8 mouse cellular contexts compared by ENCODE assay signal in the genomic region with DNA sequence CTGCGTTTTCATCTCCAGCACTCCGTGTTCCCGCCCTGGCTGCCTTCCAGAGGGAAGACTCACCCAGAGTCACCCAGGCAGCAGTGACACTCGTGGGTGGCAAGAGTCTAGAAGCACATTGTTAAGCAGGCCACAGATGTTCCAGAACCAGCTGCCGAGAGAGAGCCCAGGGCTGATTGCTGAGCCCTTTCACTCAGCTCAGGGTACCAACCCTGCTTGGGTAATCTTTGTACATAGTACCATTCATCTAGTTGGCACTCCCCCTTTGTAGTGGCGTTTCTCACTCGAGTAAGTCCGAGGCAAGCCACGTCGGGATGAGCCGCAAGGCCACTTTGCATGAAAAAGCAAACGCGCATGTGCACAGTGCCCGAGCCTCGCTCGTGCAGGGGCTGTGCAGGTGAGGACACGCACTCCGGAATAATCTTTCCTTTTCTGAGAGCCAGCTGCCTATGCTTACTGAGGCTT.
A peak's percentile ranks its signal among the peaks of the same experiment; 100 is the strongest.
DNase-seq lines count a peak whose midpoint lies in the region; ATAC-seq and TF ChIP-seq lines count a peak whose summit lies in the region.

No protein-coding gene starts in this region.

- no peaks in the 10 kb centered on the region; the same call in 1 of the 2 replicates for H3K27me3 ChIP-seq in hindbrain, embryonic 16.5 days (replicated peaks; ENCODE audit: control insufficient read depth, insufficient read depth, low read length)
- H3K27me3 ChIP-seq in limb, embryonic 14.5 days (ENCODE audit: control insufficient read depth, insufficient read depth, low read length): no peaks in the 10 kb centered on the region; the same call in 1 of the 2 replicates
- 0 out of 2 replicates have a peak, but pooled peaks cover 2% of the 10 kb centered on the region for H3K27me3 ChIP-seq in neural tube, embryonic 11.5 days (ENCODE audit: control insufficient read depth, insufficient read depth, low read length)

- peak; percentile 86 for ATAC-seq in hindbrain, embryonic 16.5 days
- ATAC-seq in limb, embryonic 14.5 days (ENCODE audit: low FRiP score, low read depth): no peak
- peak; percentile 75 for ATAC-seq in neural tube, embryonic 11.5 days (ENCODE audit: insufficient read depth, low FRiP score, low TSS enrichment)
- ATAC-seq in erythroblast, adult 5-6 weeks (replicated peaks; ENCODE audit: low FRiP score, poor library complexity, severe bottlenecking): no peak

- H3K9me3 ChIP-seq in hindbrain, embryonic 16.5 days (ENCODE audit: control insufficient read depth, low read length): no peaks in the 10 kb centered on the region
- no peaks in the 10 kb centered on the region for H3K9me3 ChIP-seq in limb, embryonic 14.5 days (ENCODE audit: control insufficient read depth, low read length)
- H3K9me3 ChIP-seq in neural tube, embryonic 11.5 days (ENCODE audit: control insufficient read depth, low read length): no peaks in the 10 kb centered on the region

- WGBS in hindbrain, embryonic 16.5 days: 12% methylated on average over 18 of the region's 18 CpGs
- 47% methylated on average over 18 of the region's 18 CpGs for WGBS in limb, embryonic 14.5 days
- WGBS in neural tube, embryonic 11.5 days: 23% methylated on average over 18 of the region's 18 CpGs

- TF ChIP-seq POLR2A in limb, embryonic 14.5 days (IDR thresholded peaks at IDR 0.05; ENCODE audit: borderline replicate concordance, extremely low read depth, insufficient read depth, insufficient read length): no peak

- peaks cover 16% of the 10 kb centered on the region for H3K4me1 ChIP-seq in hindbrain, embryonic 16.5 days (ENCODE audit: control insufficient read depth, insufficient read depth, low read depth, low read length)
- 0 out of 2 replicates have a peak, but pooled peaks cover 7% of the 10 kb centered on the region for H3K4me1 ChIP-seq in limb, embryonic 14.5 days (ENCODE audit: control insufficient read depth, insufficient read depth, low read length)
- H3K4me1 ChIP-seq in neural tube, embryonic 11.5 days (ENCODE audit: control insufficient read depth, insufficient read depth, low read length): peaks cover 15% of the 10 kb centered on the region

- DNase-seq in kidney, adult 18-20 months: peak; percentile 29
- no peak for DNase-seq in kidney, adult 8-10 months
- peak; percentile 63 for DNase-seq in embryo, embryonic 10.5 days (ENCODE audit: low spot score)
- no peak for DNase-seq in limb, embryonic 14.5 days (ENCODE audit: low spot score)
- peak; percentile 69 for DNase-seq in neural tube, embryonic 11.5 days (ENCODE audit: low spot score)
- no peak for DNase-seq in B cell, adult 2 months

- peak overlapping the region; percentile 79 for H3K4me2 ChIP-seq in hindbrain, embryonic 16.5 days (ENCODE audit: low read length)
- H3K4me2 ChIP-seq in limb, embryonic 14.5 days (replicated peaks; ENCODE audit: low read depth, low read length, severe bottlenecking): peak overlapping the region; percentile 23
- H3K4me2 ChIP-seq in neural tube, embryonic 11.5 days (ENCODE audit: low read depth): peak overlapping the region; percentile 50

- H3K9ac ChIP-seq in hindbrain, embryonic 16.5 days (ENCODE audit: low read depth, low read length): peak overlapping the region; percentile 24
- H3K9ac ChIP-seq in limb, embryonic 14.5 days (ENCODE audit: low read depth, low read length, severe bottlenecking): peak overlapping the region; percentile 4; the same call in 1 of the 2 replicates
- H3K9ac ChIP-seq in neural tube, embryonic 11.5 days (ENCODE audit: low read length): no peak overlapping the region

- peak overlapping the region; percentile 44 for H3K4me3 ChIP-seq in hindbrain, embryonic 16.5 days (ENCODE audit: low read length)
- no peak overlapping the region; the same call in 1 of the 2 replicates for H3K4me3 ChIP-seq in limb, embryonic 14.5 days (replicated peaks; ENCODE audit: low read length)
- peak overlapping the region; percentile 19; the same call in 1 of the 2 replicates for H3K4me3 ChIP-seq in neural tube, embryonic 11.5 days (ENCODE audit: low read depth, low read length)

- H3K36me3 ChIP-seq in hindbrain, embryonic 16.5 days (ENCODE audit: control insufficient read depth, insufficient read depth, low read length): no peaks in the 10 kb centered on the region
- H3K36me3 ChIP-seq in limb, embryonic 14.5 days (ENCODE audit: control insufficient read depth, insufficient read depth, low read length): no peaks in the 10 kb centered on the region
- no peaks in the 10 kb centered on the region for H3K36me3 ChIP-seq in neural tube, embryonic 11.5 days (ENCODE audit: control insufficient read depth, insufficient read depth, low read length)

- H3K27ac ChIP-seq in hindbrain, embryonic 16.5 days (ENCODE audit: low read depth, low read length): no peak overlapping the region
- H3K27ac ChIP-seq in limb, embryonic 14.5 days (replicated peaks; ENCODE audit: low read depth, low read length): no peak overlapping the region
- H3K27ac ChIP-seq in neural tube, embryonic 11.5 days (ENCODE audit: low read depth, low read length): 0 out of 2 replicates have a peak overlapping the region, but pooled peaks have one; percentile 20

Comparison
In these comparisons a context has a peak if more than half of its experiments do, and no peak if none do; other contexts are left out.
1. DNase-seq: peak in kidney, adult 18-20 months (single experiment), embryo, embryonic 10.5 days (single experiment) and neural tube, embryonic 11.5 days (single experiment); none in kidney, adult 8-10 months (0 of 2), limb, embryonic 14.5 days (single experiment) and B cell, adult 2 months (0 of 2).
2. ATAC-seq: peak in hindbrain, embryonic 16.5 days (single experiment) and neural tube, embryonic 11.5 days (single experiment); none in limb, embryonic 14.5 days (single experiment) and erythroblast, adult 5-6 weeks (single experiment).
3. H3K4me2 ChIP-seq: peak in every context shown above with its lines; median percentile 79 in hindbrain, embryonic 16.5 days; 50 in neural tube, embryonic 11.5 days; 23 in limb, embryonic 14.5 days.